Mouse (Mus musculus) left cerebral cortex, adult 2 months (tissue): ENCODE results near the gene Ggt6. TPM values are rescaled to one million over a fixed set of nuclear protein-coding genes. Genes with fewer than 3 reads are reported as not detected.

Experiments used
- DNase-seq, 2 experiments: peaks; one replicate each; pipeline ENCODE4 v3.0.0; 2021 to 2022; ENCODE audit warnings: low spot score in 2 of 2, mixed read lengths in 1 of 2; ENCODE audit errors: extremely low spot score in 1 of 2
- H3K27ac ChIP-seq: fragments of 200-600 bp; 2 replicates; pipeline ENCODE4 v1.8.1; 2022
- H3K4me3 ChIP-seq: fragments of 200-600 bp; 2 replicates; pipeline ENCODE4 v1.8.1; 2022
- CTCF ChIP-seq: fragments of 200-600 bp; IDR thresholded peaks from 2 replicates; pipeline ENCODE4 v1.8.1; 2022; ENCODE audit warnings: antibody characterized with exemption, mild to moderate bottlenecking, moderate library complexity
- intact Hi-C: fragments of 180-260 bp; cut with DNase I; formaldehyde crosslinking; loops from one replicate; pipeline ENCODE4 v1.15.1; 2025
- total RNA-seq, 2 experiments: library from RNA; stranded (reverse); gene quantifications; 2 replicates each; pipeline ENCODE4 v1.2.3; 2021

Ggt6 gene
- total RNA-seq, 2 experiments from 2014 or later, result 0.18 to 0.37 TPM

DNA sequence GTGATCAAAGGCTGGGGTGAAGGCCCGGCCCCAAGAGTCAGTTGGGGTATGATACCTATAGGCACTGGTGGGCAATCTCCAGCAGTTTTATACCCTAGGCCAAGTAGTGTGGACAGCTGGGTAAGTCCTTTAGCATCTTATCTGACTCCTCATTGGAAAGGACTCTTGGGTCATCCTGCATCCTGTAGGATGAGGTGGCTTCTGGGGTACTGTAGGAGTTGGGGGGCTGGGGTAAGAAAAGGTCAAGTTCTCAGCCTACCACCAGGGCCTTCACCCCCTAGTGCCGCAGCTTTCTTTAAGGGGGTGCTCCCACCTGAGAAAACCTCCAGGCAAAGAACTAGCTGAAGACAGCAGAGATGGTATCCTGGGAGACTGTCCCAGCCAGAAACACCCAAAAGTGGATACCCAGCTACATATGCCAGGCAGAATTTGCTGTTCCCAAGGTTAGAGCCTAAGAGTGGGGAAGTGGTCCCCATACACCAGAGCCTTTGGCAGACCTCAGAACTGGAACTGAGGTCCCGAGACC is 16.9 kb downstream of the Ggt6 start:
- Histone ChIP-seq H3K4me3 (no peak overlapping the region), H3K27ac (no peak overlapping the region)
- DNase-seq, result no peak
- no peak for TF ChIP-seq CTCF
- intact Hi-C loops, result no loop called here

DNA sequence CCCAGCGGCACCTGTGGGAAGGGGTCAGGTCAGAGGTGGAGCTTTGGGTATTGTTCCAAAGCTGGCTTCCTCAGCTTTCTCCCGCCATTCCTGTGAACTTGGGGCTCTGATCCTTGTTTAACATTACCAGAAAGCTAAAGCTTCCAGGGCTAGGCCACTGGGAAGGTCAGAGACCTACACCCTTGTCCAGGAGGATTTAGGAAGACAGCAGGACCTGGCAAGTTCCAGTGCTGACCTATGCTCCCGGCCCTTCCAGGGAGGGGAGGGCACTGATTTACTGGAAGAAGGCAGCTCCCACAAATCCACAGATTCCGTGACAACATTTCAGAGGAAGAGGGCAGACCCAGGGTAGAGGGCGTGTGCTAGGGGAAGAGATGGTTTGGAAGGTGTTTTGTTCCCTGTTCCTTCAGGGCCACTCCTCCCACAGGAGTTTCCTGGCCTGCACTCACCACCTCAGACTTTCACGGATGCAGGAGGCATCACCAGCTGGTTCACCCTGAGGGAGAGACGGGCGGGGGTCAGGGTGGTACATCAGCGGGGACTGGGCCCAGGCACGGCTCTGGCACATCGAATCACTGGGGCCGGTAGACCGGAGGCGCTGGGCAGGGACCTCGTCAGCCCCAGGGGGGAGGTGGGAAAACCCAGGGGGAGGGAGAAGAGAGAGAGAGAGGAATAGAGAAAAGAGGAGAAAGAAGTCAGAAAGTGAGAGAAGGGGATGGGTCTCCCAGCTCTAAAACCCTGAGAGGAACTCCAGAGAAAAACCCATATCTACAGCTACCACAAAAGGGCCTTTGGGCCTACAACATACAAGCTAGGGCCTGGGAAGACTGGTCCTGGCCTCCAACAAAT is 18.0 kb downstream of the Ggt6 start:
- DNase-seq, result no peak
- no peak overlapping the region for H3K4me3 ChIP-seq
- intact Hi-C loops, result no loop called here
- TF ChIP-seq CTCF, result no peak
- peak overlapping the region; percentile 75 for H3K27ac ChIP-seq

DNA sequence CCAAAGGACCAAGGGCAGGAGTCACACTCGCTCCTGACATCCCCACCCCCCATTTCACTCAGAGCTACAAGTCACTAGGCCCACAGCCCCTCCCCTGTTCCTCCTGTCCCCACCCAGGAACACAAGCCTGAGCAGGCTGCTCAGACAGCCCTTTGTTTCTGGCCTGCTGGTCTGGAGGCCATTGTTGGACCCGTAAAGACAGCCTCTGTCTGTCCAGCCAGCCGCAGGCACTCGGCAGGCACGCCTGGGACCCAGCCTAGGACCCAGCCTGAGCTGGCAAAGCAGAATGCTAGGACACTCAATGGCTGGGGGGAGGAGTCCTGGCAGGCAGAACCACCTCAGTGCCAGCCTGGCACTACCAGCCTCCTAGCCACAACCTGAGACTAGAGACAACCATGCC is 20.4 kb downstream of the Ggt6 start:
- intact Hi-C loops, result no loop called here
- peak overlapping the region; percentile 75 for H3K27ac ChIP-seq

DNA sequence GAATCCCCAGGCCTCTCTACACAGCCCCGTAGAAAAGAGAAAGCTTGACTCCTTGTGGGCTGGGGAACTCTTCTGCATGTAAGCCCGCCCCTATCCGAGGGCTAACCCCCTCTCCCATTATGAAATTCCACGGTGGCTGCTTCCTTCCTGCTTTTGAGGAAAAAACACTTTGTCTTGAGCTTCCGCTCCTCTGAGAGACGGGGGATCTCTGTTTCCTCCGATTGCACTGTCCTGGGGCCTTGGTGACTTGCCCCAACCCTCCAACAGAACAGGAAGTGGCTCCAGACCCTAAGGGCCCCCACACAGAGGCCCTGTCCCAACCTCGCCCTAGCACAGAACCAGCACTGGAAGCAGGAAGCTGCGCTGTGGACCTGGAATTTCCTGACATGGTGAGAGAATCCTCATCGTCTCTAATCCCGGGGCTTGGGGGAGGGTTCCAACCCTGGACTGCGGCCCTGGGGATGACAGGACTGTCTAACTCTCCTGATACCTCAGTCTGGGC is 22.7 kb downstream of the Ggt6 start:
- TF ChIP-seq CTCF, result no peak
- H3K27ac ChIP-seq, result peak overlapping the region; percentile 21; the same call in 1 of the 2 replicates
- intact Hi-C loops, result no loop called here
- DNase-seq, result no peak
- H3K4me3 ChIP-seq, result no peak overlapping the region

More for the DNA sequence above, 20.4 kb downstream of the Ggt6 start:
- TF ChIP-seq CTCF, result no peak
- peak in 1 of 2 experiments; percentile 57 for DNase-seq
- H3K4me3 ChIP-seq, result no peak overlapping the region

DNA sequence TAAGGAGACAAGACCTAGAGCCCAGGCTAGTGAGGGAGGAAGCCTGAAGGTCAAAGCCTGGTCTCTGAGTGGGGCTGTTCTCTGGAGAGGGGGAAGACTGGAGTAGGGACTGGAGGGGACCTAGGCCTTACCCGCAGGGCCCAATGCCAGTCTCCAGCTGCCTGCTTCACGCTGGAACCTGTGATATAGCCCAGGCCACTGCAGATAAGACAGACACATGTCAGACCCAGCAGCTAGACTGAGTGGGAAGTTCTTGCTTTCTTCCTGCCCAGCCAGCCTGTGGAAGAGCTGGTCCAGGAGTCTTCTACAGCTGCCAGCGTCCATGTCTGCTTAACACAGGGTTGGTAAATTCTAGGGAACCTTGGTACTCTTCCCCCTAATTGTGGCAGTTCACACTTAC is 23.2 kb downstream of the Ggt6 start:
- peak overlapping the region; percentile 21; the same call in 1 of the 2 replicates for H3K27ac ChIP-seq
- intact Hi-C loops, result no loop called here

DNA sequence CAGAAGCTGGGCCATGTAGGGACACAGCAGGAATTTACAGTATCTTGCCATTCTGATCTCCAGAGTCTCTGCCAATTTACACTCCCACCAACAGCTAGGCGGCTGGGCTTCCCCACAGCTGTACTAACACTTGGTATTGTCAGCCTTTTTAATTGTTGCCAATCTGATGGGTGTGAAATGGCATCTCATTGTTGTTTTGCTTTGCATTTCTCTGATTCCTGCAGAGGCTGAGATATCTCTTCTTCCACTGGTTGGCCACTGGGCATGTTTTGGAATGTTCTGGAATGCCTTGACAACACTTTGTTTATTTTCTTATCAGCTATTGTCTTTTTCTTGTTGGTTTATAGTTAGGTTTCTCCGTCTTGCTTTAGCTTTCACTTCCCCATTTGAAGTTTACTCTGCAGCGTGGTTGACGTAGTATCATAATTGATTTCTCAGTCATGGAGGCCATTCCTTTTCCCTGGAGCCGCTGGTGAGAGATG is 26.2 kb downstream of the Ggt6 start:
- H3K4me3 ChIP-seq, result no peak overlapping the region
- no peak overlapping the region for H3K27ac ChIP-seq
- DNase-seq, result no peak
- no peak for TF ChIP-seq CTCF
- intact Hi-C loops, result no loop called here

More for the DNA sequence above, 23.2 kb downstream of the Ggt6 start:
- DNase-seq, result no peak
- no peak for TF ChIP-seq CTCF
- H3K4me3 ChIP-seq, result no peak overlapping the region

DNA sequence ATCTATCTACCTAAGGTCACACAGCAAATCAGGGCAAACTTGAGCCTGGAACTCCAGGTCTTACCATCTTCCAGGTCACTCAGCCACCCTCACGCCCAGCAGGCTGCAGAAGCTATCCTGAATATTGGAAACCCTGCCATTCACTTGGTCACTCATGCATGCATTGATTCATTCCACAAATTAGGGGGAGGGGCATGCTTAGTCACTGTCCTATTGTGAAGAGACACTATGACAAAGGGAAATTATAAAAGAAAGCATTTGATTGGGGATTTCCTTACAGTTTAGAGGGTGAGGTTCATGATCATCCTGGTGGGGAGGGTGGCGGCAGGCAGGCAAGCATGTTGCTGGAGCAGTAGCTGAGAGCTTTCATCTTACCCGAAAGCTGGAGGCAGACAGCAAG is 29.5 kb downstream of the Ggt6 start:
- intact Hi-C loops, result no loop called here
- Histone ChIP-seq H3K4me3 (no peak overlapping the region), H3K27ac (no peak overlapping the region)
- DNase-seq, result no peak
- TF ChIP-seq CTCF, result no peak

DNA sequence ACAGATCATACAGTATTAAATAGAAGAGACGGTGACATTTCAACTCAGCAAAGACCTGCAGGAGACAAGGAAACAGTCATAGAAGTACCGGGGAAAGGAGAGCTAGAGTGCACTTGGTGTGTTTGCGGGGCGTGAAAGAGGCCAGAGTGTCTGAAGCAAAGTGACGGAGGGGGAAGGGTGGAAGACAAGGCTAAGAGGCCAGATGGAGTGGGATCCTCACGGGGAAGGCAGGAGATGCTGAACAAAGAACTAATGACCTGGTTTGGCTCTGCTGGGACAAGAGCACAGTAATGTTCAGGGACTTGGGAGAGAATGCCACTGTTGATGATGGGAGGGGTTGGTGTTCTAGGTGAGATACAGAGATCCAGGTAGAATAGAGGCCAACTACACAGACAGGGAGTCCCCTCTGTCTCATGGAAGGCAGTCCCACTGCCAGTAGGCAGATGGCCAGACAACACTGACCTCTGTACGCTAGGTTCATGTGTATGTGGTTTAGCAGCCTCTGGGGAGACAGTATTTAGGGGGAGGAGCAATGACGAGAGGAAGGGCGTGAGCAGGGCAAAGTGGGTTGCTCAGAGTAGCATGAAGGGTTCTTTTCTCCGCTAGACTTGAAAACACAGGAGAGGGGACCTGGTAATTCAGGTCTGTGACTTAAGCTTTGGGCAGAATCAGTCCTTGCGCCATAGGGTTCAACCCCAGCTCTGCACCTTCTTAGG is 30.8 kb downstream of the Ggt6 start:
- intact Hi-C loops, result no loop called here
- Histone ChIP-seq H3K27ac (peak overlapping the region; percentile 59), H3K4me3 (no peak overlapping the region)
- DNase-seq, result no peak
- TF ChIP-seq CTCF, result no peak

DNA sequence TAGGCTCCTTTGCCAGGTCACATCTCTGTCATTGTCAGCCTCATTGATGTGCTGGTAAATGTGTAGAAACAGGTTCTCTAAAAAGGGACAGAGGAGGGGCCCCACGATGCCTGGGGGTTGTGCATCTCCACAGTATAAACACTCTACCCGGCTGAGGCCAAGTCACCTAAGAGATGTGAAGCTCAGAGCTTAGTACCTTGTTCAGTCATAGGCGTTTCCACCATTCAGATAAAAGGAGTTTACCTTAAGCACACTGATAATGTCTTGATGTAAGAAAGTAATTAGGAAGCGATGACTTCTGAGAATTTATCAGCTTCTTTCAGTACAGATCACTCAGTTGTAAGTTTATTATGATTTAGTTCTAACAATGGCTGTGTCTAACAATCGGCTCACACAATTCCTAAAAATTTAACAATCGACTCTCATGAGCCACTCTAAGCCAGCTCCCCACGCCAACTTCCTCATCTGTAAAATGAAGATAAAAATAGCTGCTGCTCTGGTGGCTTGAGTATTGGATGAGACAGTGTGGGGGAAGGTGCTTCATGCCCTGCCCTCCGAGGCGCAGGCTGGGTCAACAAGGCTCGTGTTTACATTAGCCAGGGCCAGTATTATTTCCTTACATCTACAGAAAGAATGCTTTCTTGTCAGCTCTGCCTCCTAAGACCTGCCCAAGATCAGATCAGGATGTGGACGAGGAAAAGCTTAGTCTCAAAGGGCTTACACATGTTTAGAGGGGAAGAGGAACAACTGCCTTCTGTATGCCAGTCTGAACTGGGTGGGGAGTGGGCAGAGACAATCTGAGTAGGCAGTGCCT is 31.6 kb downstream of the Ggt6 start:
- no peak for DNase-seq
- intact Hi-C loops, result no loop called here
- H3K4me3 ChIP-seq, result no peak overlapping the region
- peak overlapping the region; percentile 59 for H3K27ac ChIP-seq
- no peak for TF ChIP-seq CTCF

DNA sequence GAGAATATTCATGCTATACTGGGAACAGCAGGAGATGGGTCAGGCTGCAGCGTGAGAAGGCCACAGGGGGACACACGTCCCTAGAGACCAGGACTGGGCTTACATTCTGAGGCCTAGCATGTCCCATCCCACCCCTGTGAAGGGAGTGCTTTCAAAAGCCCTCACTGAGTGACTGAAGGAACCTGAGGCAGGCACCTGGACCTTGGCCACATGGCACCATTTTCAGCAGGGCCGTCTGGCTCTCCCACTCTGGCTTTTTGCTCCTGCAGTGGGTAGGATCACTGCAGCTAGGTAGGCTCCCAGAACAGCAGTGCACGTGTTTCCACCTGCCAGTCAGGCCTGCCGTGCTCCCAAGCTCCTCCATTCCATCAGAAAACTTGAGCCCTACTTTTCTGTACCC is 33.2 kb downstream of the Ggt6 start:
- peak overlapping the region; percentile 38 for H3K27ac ChIP-seq
- no peak overlapping the region for H3K4me3 ChIP-seq
- intact Hi-C loops, result no loop called here
- no peak for DNase-seq
- TF ChIP-seq CTCF, result no peak

DNA sequence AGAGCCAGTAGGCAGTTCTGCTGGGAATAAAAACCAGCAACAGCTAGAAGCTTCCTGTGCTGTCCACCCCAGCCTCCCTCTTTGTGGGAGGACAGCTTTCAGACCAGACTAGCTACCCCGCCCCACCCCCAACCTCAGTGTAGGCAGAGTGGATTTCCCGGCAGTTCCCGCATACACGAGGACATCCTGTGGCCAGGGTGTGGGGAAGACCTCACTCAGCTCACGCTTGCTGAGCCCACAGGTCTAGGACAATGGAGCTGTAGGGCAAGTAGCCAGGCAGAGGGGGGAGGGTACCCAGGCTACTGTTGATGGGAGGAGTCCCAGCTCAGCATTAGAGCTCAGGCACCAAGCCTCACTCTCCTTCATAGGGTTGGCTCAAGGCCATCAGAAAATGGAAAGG is 33.9 kb downstream of the Ggt6 start:
- H3K27ac ChIP-seq, result peak overlapping the region; percentile 38
- DNase-seq, result peak in 1 of 2 experiments; percentile 44

More for the DNA sequence above, 33.9 kb downstream of the Ggt6 start:
- no peak for TF ChIP-seq CTCF
- H3K4me3 ChIP-seq, result no peak overlapping the region
- intact Hi-C loops, result no loop called here
